Mouse (Mus musculus) layer of hippocampus, postnatal 10 days (tissue): ENCODE measurements around the gene Eif6. TPM values are rescaled to one million over a fixed set of nuclear protein-coding genes. Genes with fewer than 3 reads are reported as not detected.
A peak's percentile ranks its signal among the peaks of the same experiment; 100 is the strongest.

ENCODE experiments used
- DNase-seq, 2 experiments: peaks; one replicate each; pipeline ENCODE4 v3.0.0; 2021; ENCODE audit warnings: low spot score in 2 of 2
- total RNA-seq, 2 experiments: library from RNA; stranded (reverse); gene quantifications; 2 replicates each; pipeline ENCODE4 v1.2.3; 2021

Gene Eif6
- total RNA-seq, 2 experiments from 2014 or later: 73.4 to 83.1 TPM

GRCm38 (mm10) chr2:155825904-155826629, 658 bp downstream of the Eif6 start:
- no peak for DNase-seq

GRCm38 (mm10) chr2:155823722-155824121, 3.0 kb downstream of the Eif6 start:
- DNase-seq: no peak

GRCm38 (mm10) chr2:155820779-155821178, 5.9 kb downstream of the Eif6 start:
- no peak for DNase-seq

- no peak for DNase-seq
These were observed 7.1 kb downstream of the Eif6 start for GRCm38 (mm10) chr2:155819449-155820251.

GRCm38 (mm10) chr2:155819392-155819448, 7.5 kb downstream of the Eif6 start, which contains the start of gene BC029722:
BC029722 (minus strand) TSS chr2:155819426.
- DNase-seq: no peak

GRCm38 (mm10) chr2:155818596-155819391, 7.9 kb downstream of the Eif6 start:
- peak; percentile 91 to 94 for DNase-seq

GRCm38 (mm10) chr2:155817301-155818245, 9.2 kb downstream of the Eif6 start:
- no peak for DNase-seq

- no peak for DNase-seq
These were observed 10.5 kb downstream of the Eif6 start for GRCm38 (mm10) chr2:155816179-155816578.

- no peak for DNase-seq
These were observed 11.9 kb downstream of the Eif6 start for GRCm38 (mm10) chr2:155814829-155815228.

GRCm38 (mm10) chr2:155812637-155813036, 14.1 kb downstream of the Eif6 start:
- DNase-seq: no peak

GRCm38 (mm10) chr2:155811821-155812396, 14.8 kb downstream of the Eif6 start:
- peak; percentile 82 to 85 for DNase-seq

- no peak for DNase-seq
These were observed 17.1 kb downstream of the Eif6 start for GRCm38 (mm10) chr2:155809620-155810019.

- no peak for DNase-seq
These were observed 19.3 kb downstream of the Eif6 start for GRCm38 (mm10) chr2:155807408-155807807.

- DNase-seq: no peak
These were observed 20.2 kb downstream of the Eif6 start for GRCm38 (mm10) chr2:155806548-155806947.

GRCm38 (mm10) chr2:155805925-155806255, 20.8 kb downstream of the Eif6 start:
- no peak for DNase-seq

GRCm38 (mm10) chr2:155805231-155805924, 21.3 kb downstream of the Eif6 start:
- no peak for DNase-seq

GRCm38 (mm10) chr2:155804053-155804452, 22.7 kb downstream of the Eif6 start:
- DNase-seq: no peak

GRCm38 (mm10) chr2:155802761-155803160, 24.0 kb downstream of the Eif6 start:
- DNase-seq: no peak

- no peak for DNase-seq
These were observed 28.1 kb downstream of the Eif6 start for GRCm38 (mm10) chr2:155798613-155799012.
